Mouse (Mus musculus) pancreas, adult 10 weeks (tissue): ENCODE data around the gene Glipr1l3. TPM values are rescaled to one million over a fixed set of nuclear protein-coding genes. Genes with fewer than 3 reads are reported as not detected.

Experiments used
- polyA plus RNA-seq: library from polyadenylated mRNA; stranded (reverse); fragments of 350-450 nt; fragmentation: Illumina TruSeq; extraction: RNeasy Lipid Tissue Mini Kit (QIAGEN cat#74804); gene quantifications from one replicate; pipeline ENCODE4 v1.2.3, GENCODE M21; 2015; ENCODE audit warnings: low read depth, low replicate concordance; ENCODE audit not compliant: insufficient read depth

Gene Glipr1l3
- not detected for polyA plus RNA-seq

GRCm38 (mm10) chr10:112159882-112160560 lies at the start of gene Glipr1l3:
Glipr1l3 (minus strand) TSS chr10:112160327.

DNA sequence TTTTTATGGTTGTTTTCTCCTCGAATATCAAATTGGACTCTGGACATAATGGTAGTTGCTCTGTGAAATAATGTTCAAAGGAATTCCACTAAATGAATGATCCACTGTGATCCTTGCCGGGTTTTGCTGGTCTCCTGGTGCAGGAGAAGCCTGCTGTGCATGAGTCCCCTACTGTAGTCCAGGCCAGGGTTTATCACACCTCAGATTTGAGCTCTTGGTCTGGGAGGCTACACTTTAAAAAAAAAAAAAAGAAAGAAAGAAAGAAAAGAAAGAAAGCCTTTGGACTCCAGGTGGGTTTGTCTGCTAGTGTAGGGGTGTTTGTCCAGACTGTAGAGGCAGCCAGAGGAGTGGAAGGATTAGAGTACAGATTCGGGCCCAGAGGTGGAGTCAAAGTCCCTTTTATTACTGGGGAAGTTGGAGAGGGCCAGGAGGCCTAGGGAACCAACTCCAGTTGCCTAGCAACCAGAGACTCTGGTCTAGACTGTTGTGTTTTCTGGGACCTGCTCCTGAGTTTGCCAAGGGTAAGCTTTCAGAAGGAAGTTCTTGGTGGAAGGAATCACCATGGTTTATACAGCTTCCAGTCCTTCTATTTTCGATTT lies 3.1 kb upstream of the Glipr1l3 start, which contains the start of gene Caps2:
Gene Caps2 (plus strand): TSS at position 454 of the 599 bp plus-strand sequence.

Other genes starting within 250 kb of the Glipr1l3 start
- 3.2 TPM for gene Krr1, start 187.7 kb downstream of the Glipr1l3 start, polyA plus RNA-seq
- gene Glipr1, start 157.7 kb downstream of the Glipr1l3 start, polyA plus RNA-seq: 2.6 TPM
- gene Glipr1l1, start 100.1 kb downstream of the Glipr1l3 start, polyA plus RNA-seq: not detected
- not detected for gene Glipr1l2, start 77.0 kb downstream of the Glipr1l3 start, polyA plus RNA-seq
- 0.50 TPM for gene Caps2, start 3.3 kb upstream of the Glipr1l3 start, polyA plus RNA-seq
- not detected for gene Kcnc2, start 110.8 kb upstream of the Glipr1l3 start, polyA plus RNA-seq